Mouse (Mus musculus) neural tube, embryonic 13.5 days (tissue): ENCODE data around the gene Spdye4c. TPM values are rescaled to one million over a fixed set of nuclear protein-coding genes. Genes with fewer than 3 reads are reported as not detected.

Experiments
- ATAC-seq: fragments of 200-750 bp; cut with Nextera tagmentation; 2 replicates; pipeline ENCODE4 v1.8.0; 2017; ENCODE audit warnings: low read depth, mild to moderate bottlenecking, moderate TSS enrichment, moderate library complexity
- H3K27ac ChIP-seq: fragments of 300-500 bp; sonication (generic); replicated peaks from 2 replicates; pipeline ENCODE4 v1.5.1; 2015; ENCODE audit warnings: moderate library complexity, mild to moderate bottlenecking, inconsistent platforms
- H3K27me3 ChIP-seq: fragments of 300-500 bp; sonication (generic); 2 replicates; pipeline ENCODE4 v1.6.1; 2015; ENCODE audit warnings: mild to moderate bottlenecking, inconsistent platforms
- H3K36me3 ChIP-seq: fragments of 300-500 bp; sonication (generic); 2 replicates; pipeline ENCODE4 v1.6.1; 2015; ENCODE audit warnings: mild to moderate bottlenecking, inconsistent platforms
- H3K4me1 ChIP-seq: fragments of 300-500 bp; sonication (generic); replicated peaks from 2 replicates; pipeline ENCODE4 v1.6.1; 2015; ENCODE audit warnings: inconsistent platforms
- H3K4me2 ChIP-seq: fragments of 300-500 bp; sonication (generic); 2 replicates; pipeline ENCODE4 v1.6.1; 2015; ENCODE audit warnings: inconsistent platforms, mild to moderate bottlenecking, moderate library complexity
- H3K4me3 ChIP-seq: fragments of 300-500 bp; sonication (generic); 2 replicates; pipeline ENCODE4 v1.5.1; 2015; ENCODE audit warnings: mild to moderate bottlenecking, inconsistent platforms
- H3K9ac ChIP-seq: fragments of 300-500 bp; sonication (generic); 2 replicates; pipeline ENCODE4 v1.6.1; 2015; ENCODE audit warnings: moderate library complexity, mild to moderate bottlenecking, inconsistent platforms
- H3K9me3 ChIP-seq: fragments of 300-500 bp; sonication (generic); 2 replicates; pipeline ENCODE4 v1.6.1; 2016; ENCODE audit warnings: inconsistent platforms
- WGBS: fragments of 180-500 bp; shearing (Covaris S2); methylation state at CpG from one replicate; pipeline ENCODE4 v1.1.7; 2015; 5-methylcytosine and 5-hydroxymethylcytosine counted together
- polyA plus RNA-seq: library from polyadenylated mRNA; unstranded; fragments of >200 nt; fragmentation: Nextera tagmentation; extraction: Ambion mirVana; gene quantifications from 2 replicates; pipeline ENCODE4 v1.2.1, GENCODE M21; 2015

Gene Spdye4c
- polyA plus RNA-seq = not detected in 2 replicates

DNA sequence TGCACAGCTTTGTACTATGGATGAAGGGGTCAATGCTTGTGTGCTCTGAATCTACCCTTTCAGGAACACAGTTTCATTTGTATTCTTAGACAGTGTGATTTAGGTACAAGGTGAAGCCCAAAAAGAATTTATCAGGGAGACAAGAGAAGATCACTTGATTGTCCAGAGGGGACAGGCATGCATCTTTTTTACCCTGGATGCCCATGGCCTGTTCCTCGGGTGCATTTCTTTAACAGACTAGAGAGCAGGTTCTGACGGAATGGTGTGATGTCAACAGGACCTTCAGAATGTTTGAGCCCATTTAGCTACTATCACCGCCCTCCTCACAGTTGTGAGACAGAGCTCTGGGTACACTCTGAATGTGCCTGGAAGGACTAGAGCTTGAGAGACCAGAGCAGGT is at the start of gene Spdye4c:
TSS of gene Spdye4c (plus strand) at position 301 of the 400 bp plus-strand sequence.
- no peak within 1 kb of the TSS for H3K4me2 ChIP-seq
- no peak within 1 kb of the TSS for H3K4me3 ChIP-seq
- no peaks in the 10 kb centered on the region for H3K27me3 ChIP-seq
- no peak within 1 kb of the TSS for H3K9ac ChIP-seq
- ATAC-seq = no peak
- H3K36me3 ChIP-seq = no peaks in the 10 kb centered on the region
- no peaks in the 10 kb centered on the region for H3K9me3 ChIP-seq
- WGBS = 92% methylated on average over 3 of the region's 3 CpGs
- no peaks in the 10 kb centered on the region for H3K4me1 ChIP-seq
- no peak within 1 kb of the TSS for H3K27ac ChIP-seq

GRCm38 (mm10) chr2:128543495-128543894 is 47.5 kb upstream of the Spdye4c start:
- Histone ChIP-seq H3K4me2 (no peak overlapping the region), H3K4me3 (no peak overlapping the region), H3K4me1 (0 out of 2 replicates have a peak, but pooled peaks cover 8% of the 10 kb centered on the region), H3K9me3 (no peaks in the 10 kb centered on the region), H3K9ac (no peak overlapping the region), H3K36me3 (no peaks in the 10 kb centered on the region), H3K27ac (no peak overlapping the region), H3K27me3 (no peaks in the 10 kb centered on the region)
- ATAC-seq = no peak
- 82% methylated on average over 8 of the region's 8 CpGs for WGBS

DNA sequence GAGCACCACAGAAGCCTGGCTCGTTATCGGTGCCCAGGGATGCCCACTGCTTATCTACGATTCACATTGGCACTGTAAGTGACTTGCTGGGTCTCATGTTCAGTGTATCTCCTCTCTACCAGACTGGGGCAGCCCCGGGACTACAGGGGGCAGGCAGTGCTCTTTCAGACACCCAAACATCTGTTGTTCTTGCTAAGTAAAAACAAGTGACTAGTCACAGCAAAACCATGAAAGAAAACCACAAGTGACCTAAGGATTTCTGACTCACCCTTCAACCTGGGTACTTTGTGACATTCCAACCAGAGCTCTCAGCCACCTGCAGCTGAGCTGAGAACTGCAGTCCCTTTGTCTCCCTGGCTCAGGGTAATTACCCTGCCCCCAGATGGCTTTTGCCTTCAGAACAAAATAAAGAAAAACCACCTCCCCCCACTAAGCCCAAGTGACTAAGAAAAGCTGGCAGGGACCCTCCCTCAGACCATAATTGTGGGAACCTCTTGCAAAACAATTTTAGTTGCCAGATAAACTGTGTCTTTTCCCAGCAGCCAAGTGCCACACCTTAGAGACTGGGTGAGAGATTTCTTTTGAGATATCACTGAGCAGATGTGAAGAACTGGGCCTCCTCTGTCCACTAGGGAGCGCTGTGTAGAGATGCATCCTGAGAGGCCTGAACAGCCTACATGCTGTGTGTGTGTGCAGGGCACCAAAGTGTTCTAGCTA is 46.4 kb upstream of the Spdye4c start:
- no peak overlapping the region for H3K4me3 ChIP-seq
- H3K9me3 ChIP-seq = no peaks in the 10 kb centered on the region
- peaks cover 11% of the 10 kb centered on the region for H3K4me1 ChIP-seq
- no peaks in the 10 kb centered on the region for H3K27me3 ChIP-seq
- WGBS = 48% methylated on average over 5 of the region's 5 CpGs
- no peak overlapping the region for H3K9ac ChIP-seq
- H3K36me3 ChIP-seq = no peaks in the 10 kb centered on the region
- no peak overlapping the region for H3K4me2 ChIP-seq
- ATAC-seq = no peak
- no peak overlapping the region for H3K27ac ChIP-seq

GRCm38 (mm10) chr2:128545447-128545846 is 45.6 kb upstream of the Spdye4c start:
- H3K27ac ChIP-seq = no peak overlapping the region
- no peaks in the 10 kb centered on the region for H3K27me3 ChIP-seq
- H3K4me1 ChIP-seq = peaks cover 20% of the 10 kb centered on the region
- no peak for ATAC-seq
- no peaks in the 10 kb centered on the region for H3K9me3 ChIP-seq
- H3K36me3 ChIP-seq = no peaks in the 10 kb centered on the region
- H3K4me3 ChIP-seq = no peak overlapping the region
- H3K9ac ChIP-seq = no peak overlapping the region
- H3K4me2 ChIP-seq = no peak overlapping the region
- WGBS = 63% methylated on average over 7 of the region's 7 CpGs

DNA sequence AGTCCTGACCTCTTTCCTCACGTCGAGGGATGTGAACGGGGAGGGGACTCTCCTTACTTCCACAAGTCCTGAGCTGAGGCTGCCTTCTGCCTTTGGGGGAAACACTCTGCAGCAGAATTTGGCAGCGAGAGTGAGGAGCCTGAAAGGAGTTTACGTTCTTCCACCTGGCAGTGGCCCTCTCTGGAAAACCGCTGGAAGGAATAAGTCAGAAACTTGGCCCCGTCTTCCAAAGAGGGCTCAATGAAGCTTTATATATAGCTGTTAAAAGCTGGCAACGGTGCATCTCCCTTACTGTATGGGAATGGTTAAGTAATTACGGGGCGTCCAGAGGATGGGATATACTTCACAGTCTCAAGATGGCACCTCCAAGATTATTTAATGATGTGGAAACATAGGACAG is 43.9 kb upstream of the Spdye4c start:
- H3K27ac ChIP-seq = no peak overlapping the region
- H3K36me3 ChIP-seq = no peaks in the 10 kb centered on the region
- ATAC-seq = no peak
- no peaks in the 10 kb centered on the region for H3K27me3 ChIP-seq
- no peak overlapping the region for H3K4me2 ChIP-seq
- no peak overlapping the region for H3K9ac ChIP-seq
- H3K9me3 ChIP-seq = no peaks in the 10 kb centered on the region
- H3K4me1 ChIP-seq = peaks cover 33% of the 10 kb centered on the region
- no peak overlapping the region for H3K4me3 ChIP-seq
- 86% methylated on average over 10 of the region's 10 CpGs for WGBS

DNA sequence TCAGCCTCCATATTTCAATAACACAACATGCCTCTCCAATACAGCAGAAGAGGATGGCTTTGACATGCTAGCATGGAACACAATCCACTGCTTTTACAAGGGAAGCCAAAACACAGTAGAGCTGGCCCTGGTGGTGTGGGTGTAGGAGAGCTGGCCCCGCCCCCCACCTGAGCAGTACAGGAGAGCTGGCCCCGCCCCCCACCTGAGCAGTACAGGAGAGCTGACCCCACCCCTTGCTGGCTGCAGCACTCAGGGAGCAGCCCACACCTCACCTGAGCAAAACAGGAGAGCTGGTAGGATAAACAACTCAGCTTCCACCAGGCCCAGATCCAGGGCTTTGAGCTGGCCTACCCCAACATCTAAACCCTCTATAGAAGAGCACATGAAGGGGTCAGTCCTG is 42.7 kb upstream of the Spdye4c start:
- H3K4me2 ChIP-seq = no peak overlapping the region
- no peak overlapping the region for H3K27ac ChIP-seq
- peaks cover 33% of the 10 kb centered on the region for H3K4me1 ChIP-seq
- H3K4me3 ChIP-seq = no peak overlapping the region
- H3K36me3 ChIP-seq = no peaks in the 10 kb centered on the region
- H3K9me3 ChIP-seq = no peaks in the 10 kb centered on the region
- H3K9ac ChIP-seq = no peak overlapping the region
- no peak for ATAC-seq
- no peaks in the 10 kb centered on the region for H3K27me3 ChIP-seq
- WGBS = 53% methylated on average over 2 of the region's 2 CpGs

- no peak overlapping the region for H3K4me3 ChIP-seq
- no peak overlapping the region; the same call in 1 of the 2 replicates for H3K4me2 ChIP-seq
- peak; percentile 37 for ATAC-seq
- H3K36me3 ChIP-seq = no peaks in the 10 kb centered on the region
- H3K27me3 ChIP-seq = no peaks in the 10 kb centered on the region
- 39% methylated on average over 7 of the region's 7 CpGs for WGBS
- H3K9me3 ChIP-seq = no peaks in the 10 kb centered on the region
- H3K27ac ChIP-seq = peak overlapping the region; percentile 65; the same call in 1 of the 2 replicates
- peaks cover 31% of the 10 kb centered on the region for H3K4me1 ChIP-seq
- H3K9ac ChIP-seq = no peak overlapping the region
Measured at GRCm38 (mm10) chr2:128549561-128549960, 41.4 kb upstream of the Spdye4c start.

GRCm38 (mm10) chr2:128549963-128550362 is 41.0 kb upstream of the Spdye4c start:
- H3K4me2 ChIP-seq = no peak overlapping the region; the same call in 1 of the 2 replicates
- H3K9me3 ChIP-seq = no peaks in the 10 kb centered on the region
- H3K9ac ChIP-seq = no peak overlapping the region
- no peaks in the 10 kb centered on the region for H3K36me3 ChIP-seq
- H3K27ac ChIP-seq = peak overlapping the region; percentile 65; the same call in 1 of the 2 replicates
- peaks cover 27% of the 10 kb centered on the region for H3K4me1 ChIP-seq
- 0 out of 2 replicates have a peak, but pooled peaks have one; percentile 21 for ATAC-seq
- H3K27me3 ChIP-seq = no peaks in the 10 kb centered on the region
- WGBS = 54% methylated on average over 6 of the region's 6 CpGs
- no peak overlapping the region for H3K4me3 ChIP-seq

- ATAC-seq = no peak
- peaks cover 25% of the 10 kb centered on the region for H3K4me1 ChIP-seq
- no peaks in the 10 kb centered on the region for H3K36me3 ChIP-seq
- H3K9ac ChIP-seq = no peak overlapping the region
- no peak overlapping the region for H3K4me3 ChIP-seq
- WGBS = 87% methylated on average over 8 of the region's 8 CpGs
- no peak overlapping the region for H3K4me2 ChIP-seq
- H3K27ac ChIP-seq = no peak overlapping the region
- H3K27me3 ChIP-seq = no peaks in the 10 kb centered on the region
- no peaks in the 10 kb centered on the region for H3K9me3 ChIP-seq
Measured at GRCm38 (mm10) chr2:128552080-128552791, 38.8 kb upstream of the Spdye4c start.

DNA sequence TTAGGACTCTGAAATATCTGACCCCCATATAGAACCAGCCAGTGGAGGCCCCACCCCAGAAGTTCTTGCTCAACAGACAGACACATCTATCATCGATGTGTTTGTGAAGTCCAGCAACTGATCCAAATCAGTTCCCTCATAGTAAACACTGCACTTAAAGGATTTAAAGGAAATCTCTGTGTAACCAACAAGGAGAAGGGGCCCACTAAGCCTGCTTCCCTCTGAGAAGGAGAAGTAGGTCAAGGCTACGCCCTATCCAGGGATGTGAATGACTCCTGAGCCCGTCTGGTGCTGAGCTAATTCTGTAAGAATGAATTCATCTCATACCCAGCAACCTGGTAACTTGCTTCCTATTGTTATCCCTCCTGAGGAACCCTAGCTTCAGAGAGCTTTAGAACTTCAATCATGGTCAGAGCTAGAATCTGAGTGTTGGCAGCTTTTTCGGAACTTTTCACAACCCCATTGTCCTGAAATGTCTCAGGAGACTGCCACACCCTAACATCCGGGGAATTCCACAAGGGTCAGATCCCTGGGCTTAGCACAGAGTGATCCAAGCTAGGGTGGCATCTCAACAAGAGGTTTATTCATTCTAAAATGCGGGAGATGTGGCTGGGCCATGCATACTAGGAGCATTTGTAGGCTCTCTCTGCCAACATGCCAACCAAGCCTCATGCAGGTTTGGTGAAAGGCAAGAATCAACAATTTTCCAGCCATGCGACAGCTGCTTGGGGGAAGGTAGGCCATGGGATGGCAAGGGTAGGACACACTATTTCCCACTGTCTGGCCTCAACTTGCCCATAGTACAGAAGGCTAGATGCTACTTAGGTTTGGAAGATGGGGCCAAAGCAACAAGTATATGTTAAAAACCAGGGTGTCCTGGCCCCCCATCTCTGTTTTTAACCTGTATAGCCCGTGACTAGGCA is 38.0 kb upstream of the Spdye4c start:
- Histone ChIP-seq H3K9ac (no peak overlapping the region), H3K36me3 (no peaks in the 10 kb centered on the region), H3K4me3 (no peak overlapping the region), H3K27me3 (no peaks in the 10 kb centered on the region), H3K4me2 (no peak overlapping the region), H3K27ac (no peak overlapping the region), H3K4me1 (peaks cover 25% of the 10 kb centered on the region), H3K9me3 (no peaks in the 10 kb centered on the region)
- 88% methylated on average over 8 of the region's 8 CpGs for WGBS
- no peak for ATAC-seq

DNA sequence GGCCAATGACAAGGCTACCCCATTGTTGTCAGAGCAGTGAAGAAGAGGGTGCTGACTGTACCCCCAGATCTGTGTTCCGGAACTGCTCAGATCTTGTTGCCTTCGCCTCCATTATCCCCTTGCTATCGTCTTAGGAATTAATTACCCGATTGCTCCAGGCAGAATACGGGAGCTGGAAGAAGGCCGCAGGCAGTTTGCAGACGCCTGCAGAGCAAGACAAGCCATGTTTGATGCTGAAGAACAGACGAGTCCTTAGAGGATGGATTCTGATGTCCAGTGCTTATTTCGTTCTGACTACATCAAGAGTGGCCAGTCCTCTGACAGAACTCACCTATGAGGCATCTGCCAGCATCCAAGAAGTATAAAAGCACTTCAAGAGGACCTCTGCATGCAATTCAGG is 35.9 kb upstream of the Spdye4c start:
- Histone ChIP-seq H3K4me3 (no peak overlapping the region), H3K27me3 (no peaks in the 10 kb centered on the region), H3K9me3 (no peaks in the 10 kb centered on the region), H3K4me1 (peaks cover 17% of the 10 kb centered on the region), H3K4me2 (no peak overlapping the region), H3K36me3 (no peaks in the 10 kb centered on the region), H3K27ac (no peak overlapping the region), H3K9ac (no peak overlapping the region)
- WGBS = 77% methylated on average over 9 of the region's 9 CpGs
- no peak for ATAC-seq

DNA sequence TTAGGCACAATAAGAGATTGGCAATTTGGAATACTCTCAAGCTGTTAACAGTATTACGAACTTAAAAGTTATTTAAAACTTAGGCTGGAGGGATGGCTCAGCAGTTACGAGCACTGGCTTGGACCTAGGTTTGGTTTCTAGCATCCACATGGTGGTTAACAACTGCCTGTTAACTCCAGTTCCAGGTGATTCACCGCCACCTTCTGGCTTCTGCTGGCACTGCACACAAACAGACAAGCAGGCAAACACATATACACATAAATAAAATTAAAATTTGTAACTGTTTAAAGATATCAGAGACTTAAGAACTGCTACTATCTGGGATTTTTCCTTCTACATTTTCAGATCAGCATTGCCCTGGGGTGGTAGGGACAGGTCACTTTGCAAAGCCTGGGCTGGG is 26.8 kb upstream of the Spdye4c start:
- Histone ChIP-seq H3K4me3 (no peak overlapping the region), H3K36me3 (no peaks in the 10 kb centered on the region), H3K27me3 (no peaks in the 10 kb centered on the region), H3K9ac (no peak overlapping the region), H3K9me3 (no peaks in the 10 kb centered on the region), H3K4me2 (no peak overlapping the region), H3K27ac (no peak overlapping the region), H3K4me1 (peaks cover 9% of the 10 kb centered on the region)
- WGBS = 90% methylated on average over 3 of the region's 3 CpGs
- ATAC-seq = no peak
